Mouse (Mus musculus): ENCODE data around the gene Nhlrc3. TPM values are rescaled to one million over a fixed set of nuclear protein-coding genes. Genes with fewer than 3 reads are reported as not detected.

The Nhlrc3 gene
- polyA plus RNA-seq, 1 experiment, result 0.03 TPM

DNA sequence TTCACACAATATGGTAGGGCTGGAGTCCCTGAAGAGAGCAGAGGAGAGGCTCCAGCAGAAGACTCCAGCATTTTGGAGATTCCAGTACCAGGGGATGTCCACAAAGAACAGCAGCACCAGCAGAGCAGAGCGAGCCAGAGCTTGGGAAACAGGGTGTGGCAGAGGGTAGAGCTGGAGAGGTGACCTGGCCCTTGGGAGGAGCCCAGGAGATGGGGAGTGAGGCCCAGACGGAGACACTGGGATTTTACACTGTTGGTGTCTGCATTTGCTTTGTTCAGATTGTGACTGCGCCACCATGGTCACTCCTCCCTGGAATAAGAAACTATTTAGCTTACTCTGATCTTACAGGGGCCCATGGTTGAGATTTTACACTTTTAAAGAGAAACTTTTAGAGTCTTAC lies 16.3 kb downstream of the Nhlrc3 start:
- TF ChIP-seq GATA1 (IDR thresholded peaks at IDR 0.05; ENCODE audit: low read length) (no peak), TAL1 (IDR thresholded peaks at IDR 0.05; ENCODE audit: low read length) (no peak)
- Histone ChIP-seq H3K9me3 (ENCODE audit: control insufficient read depth, low read length) (no peaks in the 10 kb centered on the region), H3K4me3 (replicated peaks) (no peak overlapping the region), H3K27me3 (ENCODE audit: control insufficient read depth) (no peaks in the 10 kb centered on the region), H3K36me3 (ENCODE audit: control insufficient read depth) (peaks cover 23% of the 10 kb centered on the region), H3K4me1 (ENCODE audit: control insufficient read depth) (no peaks in the 10 kb centered on the region)

DNA sequence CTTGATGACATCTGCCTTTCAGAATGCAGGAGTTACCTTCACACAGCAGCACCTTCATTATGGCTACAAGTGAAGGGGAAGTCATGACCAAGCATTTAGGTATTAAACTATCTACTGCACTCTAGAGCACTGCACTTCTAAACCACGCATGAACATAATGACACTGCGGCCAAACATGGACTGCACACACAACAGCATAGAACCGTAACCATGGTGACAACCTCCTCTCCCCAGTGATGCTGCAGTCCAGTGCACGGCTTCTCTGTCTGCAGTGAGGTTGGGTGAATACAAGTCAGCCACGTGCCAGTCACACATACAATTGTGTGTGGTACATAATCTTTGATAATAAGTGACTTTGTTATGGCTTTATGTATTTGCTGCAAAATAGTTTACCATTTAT lies 17.6 kb downstream of the Nhlrc3 start:
- no peaks in the 10 kb centered on the region for H3K27me3 ChIP-seq (ENCODE audit: control insufficient read depth)
- peaks cover 10% of the 10 kb centered on the region for H3K36me3 ChIP-seq (ENCODE audit: control insufficient read depth)
- TF ChIP-seq GATA1 (IDR thresholded peaks at IDR 0.05; ENCODE audit: low read length) (no peak), TAL1 (IDR thresholded peaks at IDR 0.05; ENCODE audit: low read length) (no peak)
- no peaks in the 10 kb centered on the region for H3K4me1 ChIP-seq (ENCODE audit: control insufficient read depth)
- no peak overlapping the region for H3K4me3 ChIP-seq (replicated peaks)
- H3K9me3 ChIP-seq (ENCODE audit: control insufficient read depth, low read length), result no peaks in the 10 kb centered on the region

DNA sequence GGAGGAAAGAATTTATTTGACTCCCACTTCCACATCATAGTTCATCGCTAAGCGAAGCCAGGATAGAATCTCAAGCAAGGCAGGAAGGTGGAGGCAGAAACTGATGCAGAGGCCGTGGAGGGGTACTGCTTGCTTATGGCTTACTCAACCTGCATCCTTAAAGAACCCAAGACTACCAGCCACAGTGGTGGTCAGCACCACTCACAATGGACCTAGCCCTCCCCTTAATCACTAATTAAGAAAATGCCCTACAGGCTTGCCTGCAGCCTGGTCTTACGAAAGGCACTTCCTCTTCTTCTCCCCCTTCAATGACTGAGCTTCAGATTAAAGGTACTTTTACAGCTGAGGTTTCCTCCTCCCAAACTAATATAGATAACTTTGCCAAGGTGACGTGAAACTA lies 26.6 kb downstream of the Nhlrc3 start:
- TF ChIP-seq TAL1 (IDR thresholded peaks at IDR 0.05; ENCODE audit: low read length), result no peak
- TF ChIP-seq GATA1 (IDR thresholded peaks at IDR 0.05; ENCODE audit: low read length), result no peak

DNA sequence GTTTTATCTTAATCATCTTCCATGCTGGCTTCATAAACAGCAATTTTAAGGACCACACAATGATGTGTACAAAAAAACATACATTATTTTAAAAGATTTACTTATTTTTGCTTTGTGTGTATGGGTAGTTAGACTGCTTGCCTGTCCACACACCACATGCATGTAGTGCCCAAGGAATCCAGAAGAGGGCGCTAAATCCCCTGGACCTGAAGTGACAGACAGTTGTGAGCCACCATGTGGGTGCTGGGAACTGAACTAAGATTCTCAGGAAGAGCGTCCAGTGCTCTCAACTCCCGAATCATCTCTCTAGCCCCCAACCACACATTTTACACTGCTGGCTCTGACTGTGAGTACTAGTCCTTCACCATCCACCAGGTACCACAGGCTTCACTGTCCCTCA lies 28.5 kb downstream of the Nhlrc3 start:
- Histone ChIP-seq H3K4me1 (ENCODE audit: control insufficient read depth) (no peaks in the 10 kb centered on the region), H3K27me3 (ENCODE audit: control insufficient read depth) (no peaks in the 10 kb centered on the region), H3K4me3 (replicated peaks) (no peak overlapping the region), H3K9me3 (ENCODE audit: control insufficient read depth, low read length) (peaks cover 7% of the 10 kb centered on the region; the same call in 1 of the 2 replicates), H3K36me3 (ENCODE audit: control insufficient read depth) (no peaks in the 10 kb centered on the region)
- TF ChIP-seq TAL1 (IDR thresholded peaks at IDR 0.05; ENCODE audit: low read length), result no peak
- no peak for TF ChIP-seq GATA1 (IDR thresholded peaks at IDR 0.05; ENCODE audit: low read length)

More for the DNA sequence above, 26.6 kb downstream of the Nhlrc3 start:
- Histone ChIP-seq H3K4me3 (replicated peaks) (no peak overlapping the region), H3K27me3 (ENCODE audit: control insufficient read depth) (no peaks in the 10 kb centered on the region), H3K36me3 (ENCODE audit: control insufficient read depth) (no peaks in the 10 kb centered on the region), H3K4me1 (ENCODE audit: control insufficient read depth) (no peaks in the 10 kb centered on the region), H3K9me3 (ENCODE audit: control insufficient read depth, low read length) (peaks cover 7% of the 10 kb centered on the region; the same call in 1 of the 2 replicates)

DNA sequence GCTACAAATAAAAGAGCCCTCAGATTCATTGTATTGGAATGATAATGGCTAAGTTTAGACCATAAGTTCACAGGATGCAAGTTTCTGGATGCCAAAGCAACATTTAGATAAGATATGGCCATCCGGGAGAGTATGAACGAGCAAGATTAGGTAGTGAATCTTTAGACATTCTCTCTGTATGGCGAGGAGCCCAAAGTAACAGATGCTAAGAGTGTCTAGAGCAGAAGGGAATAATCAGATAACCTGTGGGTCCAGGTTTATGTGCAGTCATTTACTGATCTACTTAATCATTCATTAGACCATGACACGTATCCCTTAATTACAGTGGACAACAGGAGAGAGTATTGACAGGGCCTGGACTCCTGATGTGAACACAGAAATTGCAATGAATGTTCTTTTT lies 39.6 kb downstream of the Nhlrc3 start:
- Histone ChIP-seq H3K27me3 (ENCODE audit: control insufficient read depth) (no peaks in the 10 kb centered on the region), H3K9me3 (ENCODE audit: control insufficient read depth, low read length) (no peaks in the 10 kb centered on the region), H3K36me3 (ENCODE audit: control insufficient read depth) (no peaks in the 10 kb centered on the region), H3K4me1 (ENCODE audit: control insufficient read depth) (no peaks in the 10 kb centered on the region), H3K4me3 (replicated peaks) (no peak overlapping the region)
- no peak for TF ChIP-seq GATA1 (IDR thresholded peaks at IDR 0.05; ENCODE audit: low read length)
- TF ChIP-seq TAL1 (IDR thresholded peaks at IDR 0.05; ENCODE audit: low read length), result no peak

DNA sequence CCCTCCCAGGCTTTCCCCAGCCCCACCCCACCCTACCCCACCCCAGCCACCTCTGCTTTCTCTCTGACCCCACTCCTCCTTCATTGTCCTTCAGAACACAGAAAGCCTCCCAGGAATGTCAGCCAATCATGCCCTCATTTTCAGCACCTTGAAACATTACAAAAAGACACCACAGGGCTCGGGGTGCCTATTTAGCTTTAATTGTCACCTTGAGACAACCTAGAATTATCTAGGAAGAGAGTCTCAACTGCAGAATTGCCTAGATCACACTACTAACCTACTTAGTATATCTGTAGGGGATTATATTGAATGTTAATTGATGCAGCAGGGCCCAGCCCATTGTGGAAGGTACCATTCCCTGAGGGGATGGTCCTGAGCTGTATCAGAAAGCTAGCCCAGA lies 40.4 kb downstream of the Nhlrc3 start:
- H3K36me3 ChIP-seq (ENCODE audit: control insufficient read depth), result no peaks in the 10 kb centered on the region
- no peak overlapping the region for H3K4me3 ChIP-seq (replicated peaks)
- H3K4me1 ChIP-seq (ENCODE audit: control insufficient read depth), result no peaks in the 10 kb centered on the region
- H3K9me3 ChIP-seq (ENCODE audit: control insufficient read depth, low read length), result no peaks in the 10 kb centered on the region
- no peaks in the 10 kb centered on the region for H3K27me3 ChIP-seq (ENCODE audit: control insufficient read depth)
- no peak for TF ChIP-seq GATA1 (IDR thresholded peaks at IDR 0.05; ENCODE audit: low read length)
- no peak for TF ChIP-seq TAL1 (IDR thresholded peaks at IDR 0.05; ENCODE audit: low read length)

DNA sequence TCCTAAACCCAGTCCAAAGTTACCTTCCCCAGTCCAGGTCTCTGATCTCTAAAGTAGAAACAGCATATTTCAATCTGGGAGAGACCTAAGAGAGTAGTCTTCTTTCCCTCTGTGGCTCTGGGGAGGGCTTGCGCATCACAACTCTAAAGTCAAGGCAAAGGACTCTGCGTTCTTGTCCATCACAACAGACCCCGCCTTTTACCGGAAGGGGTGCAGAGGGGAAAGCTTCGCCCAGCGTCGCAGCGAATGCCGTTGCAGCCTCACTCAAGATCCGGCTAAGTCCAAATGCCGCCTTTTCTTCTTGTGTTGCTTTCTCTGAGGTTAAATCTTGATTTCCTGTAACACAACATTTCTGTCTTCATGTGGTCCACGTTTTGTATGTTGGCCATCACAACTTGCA lies 41.5 kb downstream of the Nhlrc3 start:
- Histone ChIP-seq H3K4me3 (replicated peaks) (no peak overlapping the region), H3K36me3 (ENCODE audit: control insufficient read depth) (no peaks in the 10 kb centered on the region), H3K4me1 (ENCODE audit: control insufficient read depth) (no peaks in the 10 kb centered on the region), H3K27me3 (ENCODE audit: control insufficient read depth) (no peaks in the 10 kb centered on the region), H3K9me3 (ENCODE audit: control insufficient read depth, low read length) (no peaks in the 10 kb centered on the region)
- TF ChIP-seq TAL1 (IDR thresholded peaks at IDR 0.05; ENCODE audit: low read length), result no peak
- no peak for TF ChIP-seq GATA1 (IDR thresholded peaks at IDR 0.05; ENCODE audit: low read length)

DNA sequence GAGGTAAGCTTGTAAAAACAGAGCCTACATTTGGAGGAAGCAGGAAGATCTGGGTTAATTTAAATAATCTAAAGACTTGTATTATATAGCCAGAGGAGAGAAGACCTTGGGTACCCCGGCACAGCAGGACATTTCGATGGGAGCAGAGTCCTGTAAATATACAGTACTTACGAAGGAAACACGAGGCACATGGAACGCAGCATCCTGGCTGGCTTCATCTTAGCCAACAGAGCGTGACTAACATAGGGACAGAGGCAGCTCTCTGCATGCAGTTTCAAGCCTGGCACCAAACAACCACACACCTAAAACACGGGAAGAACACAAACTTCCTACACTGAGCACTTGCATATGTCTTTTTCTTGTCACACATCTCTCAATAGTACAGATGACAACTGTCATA lies 45.4 kb downstream of the Nhlrc3 start:
- no peak overlapping the region for H3K4me3 ChIP-seq (replicated peaks)
- H3K36me3 ChIP-seq (ENCODE audit: control insufficient read depth), result no peaks in the 10 kb centered on the region
- no peaks in the 10 kb centered on the region for H3K27me3 ChIP-seq (ENCODE audit: control insufficient read depth)
- no peaks in the 10 kb centered on the region for H3K4me1 ChIP-seq (ENCODE audit: control insufficient read depth)
- TF ChIP-seq TAL1 (IDR thresholded peaks at IDR 0.05; ENCODE audit: low read length) (no peak), GATA1 (IDR thresholded peaks at IDR 0.05; ENCODE audit: low read length) (no peak)
- no peaks in the 10 kb centered on the region for H3K9me3 ChIP-seq (ENCODE audit: control insufficient read depth, low read length)

DNA sequence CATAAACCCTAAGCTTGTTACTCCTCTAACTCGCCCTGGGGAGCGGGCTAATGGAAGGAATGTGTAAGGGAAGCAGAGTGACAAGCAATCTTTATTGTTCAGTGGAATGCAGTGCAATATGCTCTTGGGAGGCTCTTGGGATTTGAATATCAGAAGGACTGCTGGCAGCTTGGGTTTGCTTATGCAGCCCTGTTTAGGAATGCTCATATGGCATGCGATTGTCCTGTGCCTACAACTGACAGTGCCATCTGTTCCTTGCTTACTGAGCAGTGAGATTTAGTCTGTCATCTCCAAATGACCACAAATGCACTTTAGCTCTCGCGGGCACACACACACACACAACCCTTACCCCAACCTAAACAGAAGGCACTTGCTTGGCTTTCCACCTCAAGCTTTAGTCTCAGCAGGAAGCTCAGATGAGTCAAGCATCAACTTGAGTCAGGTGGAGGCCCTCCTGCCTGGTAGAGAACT lies 47.1 kb downstream of the Nhlrc3 start:
- no peak for TF ChIP-seq TAL1 (IDR thresholded peaks at IDR 0.05; ENCODE audit: low read length)
- no peak for TF ChIP-seq GATA1 (IDR thresholded peaks at IDR 0.05; ENCODE audit: low read length)
- H3K36me3 ChIP-seq (ENCODE audit: control insufficient read depth), result no peaks in the 10 kb centered on the region
- H3K9me3 ChIP-seq (ENCODE audit: control insufficient read depth, low read length), result no peaks in the 10 kb centered on the region
- H3K27me3 ChIP-seq (ENCODE audit: control insufficient read depth), result no peaks in the 10 kb centered on the region
- H3K4me1 ChIP-seq (ENCODE audit: control insufficient read depth), result no peaks in the 10 kb centered on the region
- H3K4me3 ChIP-seq (replicated peaks), result no peak overlapping the region

DNA sequence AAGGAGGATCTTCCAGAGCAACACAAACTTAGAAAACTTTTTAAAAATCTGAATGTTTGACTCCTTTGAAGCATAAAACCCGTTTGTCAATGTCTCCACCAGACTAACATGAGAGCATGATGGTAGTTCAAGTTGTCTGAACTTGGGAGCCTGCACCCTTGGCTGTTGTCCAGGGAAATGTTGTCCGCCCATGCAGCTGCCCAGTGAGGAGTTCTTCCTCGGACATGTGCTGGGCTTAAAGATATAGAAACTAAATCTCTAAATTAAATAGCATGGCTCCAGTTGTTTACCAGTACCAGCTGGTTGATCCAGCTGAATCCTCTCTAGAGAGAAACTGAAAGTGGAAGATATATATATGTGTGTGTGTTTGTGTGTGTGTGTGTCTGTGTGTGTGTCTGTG lies 49.2 kb downstream of the Nhlrc3 start:
- Histone ChIP-seq H3K27me3 (ENCODE audit: control insufficient read depth) (no peaks in the 10 kb centered on the region), H3K36me3 (ENCODE audit: control insufficient read depth) (no peaks in the 10 kb centered on the region), H3K4me1 (ENCODE audit: control insufficient read depth) (no peaks in the 10 kb centered on the region), H3K9me3 (ENCODE audit: control insufficient read depth, low read length) (no peaks in the 10 kb centered on the region), H3K4me3 (replicated peaks) (no peak overlapping the region)
- TF ChIP-seq TAL1 (IDR thresholded peaks at IDR 0.05; ENCODE audit: low read length) (no peak), GATA1 (IDR thresholded peaks at IDR 0.05; ENCODE audit: low read length) (no peak)

Measured in erythroblast, embryonic 14.5 days (primary cell).